Mouse (Mus musculus) cerebellum, adult 2 months (tissue): ENCODE measurements around the gene Ryr3.

Experiments used
- CTCF ChIP-seq: fragments of 200-500 bp; IDR thresholded peaks from 2 replicates; pipeline ENCODE4 v1.5.1; 2011; ENCODE audit warnings: low read depth, mild to moderate bottlenecking, control low read depth, low read length, moderate library complexity, borderline replicate concordance; ENCODE audit not compliant: insufficient read depth
- POLR2A ChIP-seq: fragments of 200-500 bp; IDR thresholded peaks from 2 replicates; pipeline ENCODE4 v1.6.1; 2011; ENCODE audit warnings: low read length, control low read depth, borderline replicate concordance; ENCODE audit not compliant: insufficient read depth

- TF ChIP-seq CTCF (no peak), POLR2A (no peak)
Observed at GRCm38 (mm10) chr2:112982908-112983510, 233.9 kb downstream of the Ryr3 start.
